ENCODE assay signal across 29 mouse cellular contexts in genomic region chr6:8419485-8420186, GRCm38 (mm10).
DNase-seq lines count a peak whose midpoint lies in the region; TF ChIP-seq lines count a peak whose summit lies in the region.
"Had no signal": no experiment of that assay in that cellular context is flagged by ENCODE, and none has a peak within 500 bp of the region (broad histone marks: within the 10 kb centered on the region; RNA-seq: fewer than 3 reads in every experiment).

No protein-coding gene starts in this region.

- intact Hi-C loops in heart, postnatal 25 days (cut with DNase I) = no loop called here

- no peak overlapping the region for H3K4me3 ChIP-seq in layer of hippocampus, adult 2 months
- H3K4me3 ChIP-seq: embryonic facial prominence, embryonic 13.5 days; erythroblast, embryonic 14.5 days; forebrain, embryonic 12.5 days; gastrocnemius, adult 2 months; hindbrain, embryonic 13.5 days; limb, embryonic 15.5 days; midbrain, embryonic 15.5 days; neural tube, embryonic 12.5 days had no signal

- peak overlapping the region; percentile 18; the same call in 1 of the 2 replicates for H3K27ac ChIP-seq in layer of hippocampus, adult 2 months
- H3K27ac ChIP-seq: embryonic facial prominence, embryonic 13.5 days; forebrain, embryonic 12.5 days; gastrocnemius, adult 2 months; hindbrain, embryonic 13.5 days; limb, embryonic 15.5 days; liver, embryonic 14.5 days; midbrain, embryonic 15.5 days; neural tube, embryonic 12.5 days; stomach, postnatal 0 days had no signal

- no peak for TF ChIP-seq CTCF in layer of hippocampus, adult 2 months (conservative IDR thresholded peaks at IDR 0.05)

- DNase-seq in heart, adult 9 months (ENCODE audit: low spot score in 2 of 2) = peak; percentile 15 to 49
- DNase-seq in heart, postnatal 25 days (ENCODE audit: low spot score) = no peak
- DNase-seq in layer of hippocampus, adult 2 months (ENCODE audit: low spot score in 2 of 2) = no peak
- DNase-seq in layer of hippocampus, adult 11-12 months (ENCODE audit: low spot score) = no peak
- DNase-seq in brain, adult 2 months (ENCODE audit: low read depth, low spot score) = peak; percentile 37
- DNase-seq in splenic B cell, adult 2 months (ENCODE audit: low read depth, low spot score) = peak; percentile 3
- no peak for DNase-seq in thymus, postnatal 0 days (ENCODE audit: low spot score)
- DNase-seq: adrenal gland, adult 2 months; B cell, adult 2 months; cerebellum, adult 18-20 months; cerebellum, postnatal 14 days; embryo, embryonic 11 days; gastrocnemius, adult 2 months; heart, postnatal 36 days; kidney, adult 8-10 months; layer of hippocampus, postnatal 36 days; lung, embryonic 14.5 days; retina, postnatal 1 day; right cerebral cortex, postnatal 4 days; thymus, adult 2 months had no signal

- H3K36me3 ChIP-seq in splenic B cell, adult 2 months (ENCODE audit: control insufficient read depth, insufficient read depth, low read length, poor library complexity, severe bottlenecking) = no peaks in the 10 kb centered on the region
- H3K36me3 ChIP-seq: embryonic facial prominence, embryonic 13.5 days; forebrain, embryonic 12.5 days; hindbrain, embryonic 13.5 days; limb, embryonic 15.5 days; midbrain, embryonic 15.5 days; neural tube, embryonic 12.5 days had no signal

- no peaks in the 10 kb centered on the region for H3K27me3 ChIP-seq in splenic B cell, adult 2 months (ENCODE audit: control insufficient read depth, insufficient read depth, low read length, poor library complexity, severe bottlenecking)
- H3K27me3 ChIP-seq: embryonic facial prominence, embryonic 13.5 days; forebrain, embryonic 12.5 days; hindbrain, embryonic 13.5 days; limb, embryonic 15.5 days; midbrain, embryonic 15.5 days; neural tube, embryonic 12.5 days had no signal

Comparison
In these comparisons a context has a peak if more than half of its experiments do, and no peak if none do; other contexts are left out.
1. DNase-seq: peak in heart, adult 9 months (2 of 2), brain, adult 2 months (single experiment) and splenic B cell, adult 2 months (single experiment); none in heart, postnatal 25 days (single experiment), layer of hippocampus, adult 2 months (0 of 2), layer of hippocampus, adult 11-12 months (single experiment) and thymus, postnatal 0 days (single experiment).